Mouse (Mus musculus) liver, embryonic 11.5 days (tissue): ENCODE results near the gene Ubtf. TPM values are rescaled to one million over a fixed set of nuclear protein-coding genes. Genes with fewer than 3 reads are reported as not detected.

ENCODE experiments used
- ATAC-seq: fragments of 200-750 bp; cut with Nextera tagmentation; replicated peaks from 2 replicates; pipeline ENCODE4 v1.8.0; 2017; ENCODE audit warnings: moderate number of reproducible peaks, mild to moderate bottlenecking, moderate TSS enrichment, moderate library complexity; ENCODE audit not compliant: low FRiP score
- DNase-seq: peaks from one replicate; pipeline ENCODE4 v3.0.0-alpha.2; 2017; ENCODE audit warnings: low spot score
- H3K27ac ChIP-seq: fragments of 300-500 bp; sonication (generic); 2 replicates; pipeline ENCODE4 v1.5.1; 2014; ENCODE audit warnings: mild to moderate bottlenecking, low read depth, low read length, control low read depth
- H3K27me3 ChIP-seq: fragments of 300-500 bp; sonication (generic); replicated peaks from 2 replicates; pipeline ENCODE4 v1.6.1; 2014; ENCODE audit warnings: low read length, mixed read lengths; ENCODE audit not compliant: control insufficient read depth, insufficient read depth
- H3K36me3 ChIP-seq: fragments of 300-500 bp; sonication (generic); 2 replicates; pipeline ENCODE4 v1.6.1; 2014; ENCODE audit warnings: mild to moderate bottlenecking, low read length, moderate library complexity, mixed read lengths; ENCODE audit not compliant: control insufficient read depth, insufficient read depth
- H3K4me1 ChIP-seq: fragments of 300-500 bp; sonication (generic); replicated peaks from 2 replicates; pipeline ENCODE4 v1.6.1; 2014; ENCODE audit warnings: low read length, mixed read lengths; ENCODE audit not compliant: control insufficient read depth, insufficient read depth
- H3K4me2 ChIP-seq: fragments of 300-500 bp; sonication (generic); 2 replicates; pipeline ENCODE4 v1.6.1; 2014; ENCODE audit warnings: mild to moderate bottlenecking, control low read depth, moderate library complexity
- H3K4me3 ChIP-seq: fragments of 300-500 bp; sonication (generic); 2 replicates; pipeline ENCODE4 v1.5.1; 2014; ENCODE audit warnings: low read depth, low read length, control low read depth
- H3K9ac ChIP-seq: fragments of 300-500 bp; sonication (generic); 2 replicates; pipeline ENCODE4 v1.6.1; 2014; ENCODE audit warnings: low read depth, low read length, control low read depth
- H3K9me3 ChIP-seq: fragments of 300-500 bp; sonication (generic); 2 replicates; pipeline ENCODE4 v1.6.1; 2016; ENCODE audit warnings: low read length, inconsistent platforms, mixed read lengths; ENCODE audit not compliant: control insufficient read depth
- WGBS: fragments of 180-500 bp; shearing (Covaris S2); extraction: QIAGEN DNeasy Blood & Tissue Kit; methylation state at CpG from one replicate; pipeline ENCODE4 v1.1.7; 2014; 5-methylcytosine and 5-hydroxymethylcytosine counted together
- polyA plus RNA-seq: library from polyadenylated mRNA; unstranded; fragments of >200 nt; fragmentation: Nextera tagmentation; extraction: Ambion mirVana; gene quantifications from 2 replicates; pipeline ENCODE4 v1.2.1, GENCODE M21; 2014

Gene Ubtf
- polyA plus RNA-seq, 1 experiment from 2014 or later = 104 TPM

GRCm38 (mm10) chr11:102290141-102290540 lies 29.4 kb downstream of the Ubtf start:
- H3K9ac ChIP-seq = no peak overlapping the region
- peaks cover 43% of the 10 kb centered on the region for H3K36me3 ChIP-seq
- peaks cover 21% of the 10 kb centered on the region for H3K4me1 ChIP-seq
- H3K27me3 ChIP-seq = no peaks in the 10 kb centered on the region
- 88% methylated on average over 4 of the region's 4 CpGs for WGBS
- ATAC-seq (no peak), DNase-seq (no peak)
- H3K4me3 ChIP-seq = no peak overlapping the region
- H3K4me2 ChIP-seq = no peak overlapping the region
- H3K9me3 ChIP-seq = no peaks in the 10 kb centered on the region
- H3K27ac ChIP-seq = no peak overlapping the region

GRCm38 (mm10) chr11:102289511-102290100 lies 29.9 kb downstream of the Ubtf start:
- DNase-seq (no peak), ATAC-seq (no peak)
- WGBS = 70% methylated on average over 6 of the region's 6 CpGs
- Histone ChIP-seq H3K27me3 (no peaks in the 10 kb centered on the region), H3K27ac (no peak overlapping the region), H3K9me3 (no peaks in the 10 kb centered on the region), H3K4me3 (no peak overlapping the region), H3K9ac (no peak overlapping the region), H3K4me1 (peaks cover 16% of the 10 kb centered on the region), H3K4me2 (no peak overlapping the region), H3K36me3 (peaks cover 43% of the 10 kb centered on the region)

GRCm38 (mm10) chr11:102288913-102289312 lies 30.6 kb downstream of the Ubtf start:
- Histone ChIP-seq H3K36me3 (peaks cover 40% of the 10 kb centered on the region), H3K27me3 (no peaks in the 10 kb centered on the region), H3K27ac (peak overlapping the region; percentile 34; the same call in 1 of the 2 replicates), H3K4me3 (no peak overlapping the region), H3K4me2 (no peak overlapping the region), H3K9me3 (no peaks in the 10 kb centered on the region), H3K9ac (no peak overlapping the region), H3K4me1 (peaks cover 12% of the 10 kb centered on the region)
- no peak for ATAC-seq
- WGBS = 88% methylated on average over 2 of the region's 2 CpGs
- DNase-seq = no peak

- H3K27ac ChIP-seq = no peak overlapping the region
- H3K4me3 ChIP-seq = 0 out of 2 replicates have a peak overlapping the region, but pooled peaks have one; percentile 8
- peaks cover 12% of the 10 kb centered on the region for H3K4me1 ChIP-seq
- H3K9me3 ChIP-seq = no peaks in the 10 kb centered on the region
- H3K4me2 ChIP-seq = no peak overlapping the region
- no peaks in the 10 kb centered on the region for H3K27me3 ChIP-seq
- no peak for ATAC-seq
- H3K36me3 ChIP-seq = peaks cover 37% of the 10 kb centered on the region
- 85% methylated on average over 8 of the region's 8 CpGs for WGBS
- no peak overlapping the region for H3K9ac ChIP-seq
- DNase-seq = no peak
These were observed 31.3 kb downstream of the Ubtf start for GRCm38 (mm10) chr11:102288027-102288804.

GRCm38 (mm10) chr11:102287485-102287884 lies 32.1 kb downstream of the Ubtf start:
- ATAC-seq (no peak), DNase-seq (no peak)
- Histone ChIP-seq H3K4me2 (no peak overlapping the region), H3K27ac (no peak overlapping the region), H3K9ac (no peak overlapping the region), H3K9me3 (no peaks in the 10 kb centered on the region), H3K4me1 (peaks cover 12% of the 10 kb centered on the region), H3K4me3 (no peak overlapping the region), H3K36me3 (peaks cover 30% of the 10 kb centered on the region), H3K27me3 (no peaks in the 10 kb centered on the region)
- WGBS = 89% methylated on average over 8 of the region's 8 CpGs

GRCm38 (mm10) chr11:102285095-102285834 lies 34.3 kb downstream of the Ubtf start:
- H3K27ac ChIP-seq = peak overlapping the region; percentile 44
- H3K4me1 ChIP-seq = peaks cover 12% of the 10 kb centered on the region
- peak overlapping the region; percentile 65 for H3K4me3 ChIP-seq
- no peak for DNase-seq
- no peaks in the 10 kb centered on the region for H3K9me3 ChIP-seq
- peak; percentile 60 for ATAC-seq
- H3K9ac ChIP-seq = peak overlapping the region; percentile 68
- 3% methylated on average over 31 of the region's 31 CpGs for WGBS
- H3K4me2 ChIP-seq = peak overlapping the region; percentile 75
- H3K36me3 ChIP-seq = peaks cover 12% of the 10 kb centered on the region
- H3K27me3 ChIP-seq = no peaks in the 10 kb centered on the region

GRCm38 (mm10) chr11:102284501-102285094 lies 34.9 kb downstream of the Ubtf start, which contains the start of gene Tmub2:
Gene Tmub2, plus strand, starts transcription at chr11:102284931.
- under 1% methylated on average over 32 of the region's 32 CpGs for WGBS
- ATAC-seq (peak; percentile 88), DNase-seq (peak; percentile 94)
- no peaks in the 10 kb centered on the region for H3K27me3 ChIP-seq
- H3K4me1 ChIP-seq = peaks cover 12% of the 10 kb centered on the region
- peaks cover 12% of the 10 kb centered on the region for H3K36me3 ChIP-seq
- no peaks in the 10 kb centered on the region for H3K9me3 ChIP-seq
- H3K4me3 ChIP-seq = peak within 1 kb of the TSS; percentile 65
- peak within 1 kb of the TSS; percentile 44 for H3K27ac ChIP-seq
- peak within 1 kb of the TSS; percentile 68 for H3K9ac ChIP-seq
- peak within 1 kb of the TSS; percentile 75 for H3K4me2 ChIP-seq

GRCm38 (mm10) chr11:102283922-102284321 lies 35.6 kb downstream of the Ubtf start:
- H3K9me3 ChIP-seq = no peaks in the 10 kb centered on the region
- peaks cover 12% of the 10 kb centered on the region for H3K36me3 ChIP-seq
- H3K4me1 ChIP-seq = peaks cover 12% of the 10 kb centered on the region
- no peak for ATAC-seq
- peak overlapping the region; percentile 65 for H3K4me3 ChIP-seq
- H3K27me3 ChIP-seq = no peaks in the 10 kb centered on the region
- no peak overlapping the region; the same call in 1 of the 2 replicates for H3K27ac ChIP-seq
- no peak for DNase-seq
- 75% methylated on average over 6 of the region's 6 CpGs for WGBS
- H3K4me2 ChIP-seq = peak overlapping the region; percentile 52
- H3K9ac ChIP-seq = no peak overlapping the region
